Mouse (Mus musculus): ENCODE measurements around the gene Wdr72. TPM values are rescaled to one million over a fixed set of nuclear protein-coding genes. Genes with fewer than 3 reads are reported as not detected.

Wdr72 gene
- polyA plus RNA-seq, 1 experiment, result 0.09 TPM

DNA sequence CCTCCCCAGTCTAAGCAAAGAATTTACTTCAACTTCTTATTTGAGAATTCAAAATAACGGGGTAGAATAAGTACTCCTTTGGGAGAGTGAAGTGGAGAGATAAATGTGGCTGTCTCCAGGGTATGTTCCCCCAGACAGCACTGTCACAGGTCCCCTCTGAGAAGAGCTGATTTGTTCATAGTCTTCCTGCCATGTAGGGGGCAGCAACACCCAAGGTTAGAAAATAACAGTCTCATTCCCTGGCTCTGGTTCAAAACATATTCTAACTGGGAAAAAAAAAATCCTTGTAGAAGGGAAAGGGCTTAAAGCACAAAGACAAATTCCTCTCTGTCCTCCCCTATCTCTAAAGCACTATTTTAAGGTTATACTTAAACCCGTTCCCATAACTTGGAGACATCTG, 176.1 kb downstream of the Wdr72 start:
- Histone ChIP-seq H3K4me3 (ENCODE audit: control insufficient read depth, low read depth, low read length) (no peak overlapping the region), H3K4me1 (ENCODE audit: control insufficient read depth, insufficient read depth, low read length) (no peaks in the 10 kb centered on the region), H3K36me3 (ENCODE audit: control insufficient read depth, insufficient read depth, low read length) (no peaks in the 10 kb centered on the region), H3K27ac (ENCODE audit: control insufficient read depth, insufficient read depth, low read depth, low read length) (no peak overlapping the region), H3K27me3 (ENCODE audit: control insufficient read depth, insufficient read depth, low read length) (no peaks in the 10 kb centered on the region)
- TF ChIP-seq POLR2A (IDR thresholded peaks at IDR 0.05; ENCODE audit: control insufficient read depth, low read depth, low read length) (no peak), CTCF (IDR thresholded peaks at IDR 0.05; ENCODE audit: control insufficient read depth, insufficient read depth, insufficient replicate concordance, low read depth, low read length) (no peak)

GRCm38 (mm10) chr9:74294479-74294878, 184.3 kb downstream of the Wdr72 start:
- TF ChIP-seq CTCF (IDR thresholded peaks at IDR 0.05; ENCODE audit: control insufficient read depth, insufficient read depth, insufficient replicate concordance, low read depth, low read length) (no peak), POLR2A (IDR thresholded peaks at IDR 0.05; ENCODE audit: control insufficient read depth, low read depth, low read length) (no peak)
- Histone ChIP-seq H3K4me3 (ENCODE audit: control insufficient read depth, low read depth, low read length) (no peak overlapping the region), H3K36me3 (ENCODE audit: control insufficient read depth, insufficient read depth, low read length) (no peaks in the 10 kb centered on the region), H3K4me1 (ENCODE audit: control insufficient read depth, insufficient read depth, low read length) (no peaks in the 10 kb centered on the region), H3K27me3 (ENCODE audit: control insufficient read depth, insufficient read depth, low read length) (no peaks in the 10 kb centered on the region), H3K27ac (ENCODE audit: control insufficient read depth, insufficient read depth, low read depth, low read length) (no peak overlapping the region)

GRCm38 (mm10) chr9:74318771-74319170, 208.6 kb downstream of the Wdr72 start:
- H3K27me3 ChIP-seq (ENCODE audit: control insufficient read depth, insufficient read depth, low read length), result no peaks in the 10 kb centered on the region
- TF ChIP-seq CTCF (IDR thresholded peaks at IDR 0.05; ENCODE audit: control insufficient read depth, insufficient read depth, insufficient replicate concordance, low read depth, low read length) (no peak), POLR2A (IDR thresholded peaks at IDR 0.05; ENCODE audit: control insufficient read depth, low read depth, low read length) (no peak)
- no peaks in the 10 kb centered on the region for H3K4me1 ChIP-seq (ENCODE audit: control insufficient read depth, insufficient read depth, low read length)
- no peak overlapping the region for H3K27ac ChIP-seq (ENCODE audit: control insufficient read depth, insufficient read depth, low read depth, low read length)
- H3K36me3 ChIP-seq (ENCODE audit: control insufficient read depth, insufficient read depth, low read length), result no peaks in the 10 kb centered on the region
- no peak overlapping the region for H3K4me3 ChIP-seq (ENCODE audit: control insufficient read depth, low read depth, low read length)

DNA sequence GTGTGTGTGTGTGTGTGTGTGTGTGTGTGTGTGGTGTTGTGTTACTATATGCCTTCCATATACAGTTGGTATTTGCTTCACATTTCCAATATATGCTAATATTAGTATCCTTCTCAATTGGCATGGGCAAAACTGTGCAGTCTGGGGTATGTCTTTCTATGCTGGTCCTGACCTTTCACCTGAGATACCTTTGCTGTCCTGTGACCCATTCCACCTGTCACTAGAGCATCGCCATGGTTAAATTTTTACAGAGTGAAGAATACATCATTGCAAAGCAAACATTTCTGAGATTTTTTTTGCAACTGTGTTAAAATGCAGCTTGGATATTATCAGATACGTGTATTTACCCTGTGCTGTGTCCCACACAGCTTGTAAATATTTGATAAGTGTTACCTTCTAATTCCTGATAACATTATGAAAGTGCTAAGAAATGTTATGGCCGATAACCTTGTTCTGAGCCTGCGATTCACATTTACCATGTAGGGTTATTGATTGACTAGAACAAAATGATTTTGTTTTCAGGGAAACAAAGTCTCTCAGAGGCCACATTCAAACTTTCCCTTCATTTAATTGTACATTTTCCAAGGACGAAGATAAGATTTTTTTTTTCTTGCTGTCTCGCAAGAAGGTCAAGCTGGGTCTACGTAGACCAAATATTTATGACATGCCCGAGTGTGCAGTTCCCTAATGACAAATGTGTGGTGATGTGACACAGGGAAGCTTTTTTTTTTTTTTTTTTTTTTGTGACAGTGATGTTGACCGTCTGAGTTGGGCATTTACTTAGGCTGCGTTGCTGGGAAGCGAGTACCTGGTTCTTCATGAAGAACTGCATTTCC, 214.2 kb downstream of the Wdr72 start:
- Histone ChIP-seq H3K4me1 (ENCODE audit: control insufficient read depth, insufficient read depth, low read length) (no peaks in the 10 kb centered on the region), H3K36me3 (ENCODE audit: control insufficient read depth, insufficient read depth, low read length) (no peaks in the 10 kb centered on the region), H3K27ac (ENCODE audit: control insufficient read depth, insufficient read depth, low read depth, low read length) (no peak overlapping the region), H3K4me3 (ENCODE audit: control insufficient read depth, low read depth, low read length) (no peak overlapping the region), H3K27me3 (ENCODE audit: control insufficient read depth, insufficient read depth, low read length) (no peaks in the 10 kb centered on the region)
- TF ChIP-seq CTCF (IDR thresholded peaks at IDR 0.05; ENCODE audit: control insufficient read depth, insufficient read depth, insufficient replicate concordance, low read depth, low read length), result no peak
- TF ChIP-seq POLR2A (IDR thresholded peaks at IDR 0.05; ENCODE audit: control insufficient read depth, low read depth, low read length), result no peak

DNA sequence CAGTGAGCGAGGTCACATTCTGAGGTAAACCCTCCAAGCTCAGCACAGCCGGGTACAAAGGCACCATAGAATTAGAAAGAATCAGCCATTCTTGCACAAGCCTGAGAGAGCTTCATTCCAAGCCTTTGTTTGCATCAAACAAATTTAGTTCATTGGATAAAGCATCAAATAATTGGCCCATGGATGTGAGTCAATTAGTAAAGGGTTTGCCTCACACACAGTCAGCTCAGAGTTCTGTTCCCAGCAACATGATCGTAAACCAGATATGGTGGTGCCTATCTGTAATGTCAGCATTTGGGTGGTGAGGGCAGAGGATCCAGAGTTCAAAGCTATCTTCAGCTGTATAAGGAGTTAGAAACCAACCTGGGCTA, 214.8 kb downstream of the Wdr72 start:
- H3K4me1 ChIP-seq (ENCODE audit: control insufficient read depth, insufficient read depth, low read length), result no peaks in the 10 kb centered on the region
- TF ChIP-seq CTCF (IDR thresholded peaks at IDR 0.05; ENCODE audit: control insufficient read depth, insufficient read depth, insufficient replicate concordance, low read depth, low read length) (no peak), POLR2A (IDR thresholded peaks at IDR 0.05; ENCODE audit: control insufficient read depth, low read depth, low read length) (no peak)
- no peaks in the 10 kb centered on the region for H3K36me3 ChIP-seq (ENCODE audit: control insufficient read depth, insufficient read depth, low read length)
- H3K27me3 ChIP-seq (ENCODE audit: control insufficient read depth, insufficient read depth, low read length), result no peaks in the 10 kb centered on the region
- H3K27ac ChIP-seq (ENCODE audit: control insufficient read depth, insufficient read depth, low read depth, low read length), result no peak overlapping the region
- H3K4me3 ChIP-seq (ENCODE audit: control insufficient read depth, low read depth, low read length), result no peak overlapping the region

- Histone ChIP-seq H3K27me3 (ENCODE audit: control insufficient read depth, insufficient read depth, low read length) (no peaks in the 10 kb centered on the region), H3K36me3 (ENCODE audit: control insufficient read depth, insufficient read depth, low read length) (no peaks in the 10 kb centered on the region), H3K27ac (ENCODE audit: control insufficient read depth, insufficient read depth, low read depth, low read length) (no peak overlapping the region), H3K4me3 (ENCODE audit: control insufficient read depth, low read depth, low read length) (no peak overlapping the region), H3K4me1 (ENCODE audit: control insufficient read depth, insufficient read depth, low read length) (no peaks in the 10 kb centered on the region)
- no peak for TF ChIP-seq POLR2A (IDR thresholded peaks at IDR 0.05; ENCODE audit: control insufficient read depth, low read depth, low read length)
- TF ChIP-seq CTCF (IDR thresholded peaks at IDR 0.05; ENCODE audit: control insufficient read depth, insufficient read depth, insufficient replicate concordance, low read depth, low read length), result no peak
Measured at GRCm38 (mm10) chr9:74325981-74326380, 215.8 kb downstream of the Wdr72 start.

DNA sequence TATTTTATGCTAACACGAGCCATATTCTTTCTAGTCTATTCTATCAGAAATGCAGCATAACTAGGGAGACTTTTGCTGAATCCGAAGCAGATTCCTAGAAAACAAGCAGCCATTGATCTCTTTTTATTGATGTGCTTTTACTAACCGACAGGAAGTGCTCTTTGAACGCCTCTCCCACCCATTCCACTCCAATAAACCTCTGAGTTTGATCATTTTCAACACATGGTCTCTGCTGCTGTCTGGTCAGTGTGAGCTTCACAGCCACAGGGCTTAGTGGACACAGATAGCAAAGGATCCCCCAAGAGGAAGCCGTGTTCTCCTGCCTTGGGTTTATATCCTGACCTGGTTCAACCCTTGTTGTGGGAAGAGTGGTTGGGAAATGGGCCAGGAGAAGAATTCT, 218.7 kb downstream of the Wdr72 start:
- Histone ChIP-seq H3K27me3 (ENCODE audit: control insufficient read depth, insufficient read depth, low read length) (no peaks in the 10 kb centered on the region), H3K4me3 (ENCODE audit: control insufficient read depth, low read depth, low read length) (no peak overlapping the region), H3K4me1 (ENCODE audit: control insufficient read depth, insufficient read depth, low read length) (no peaks in the 10 kb centered on the region), H3K27ac (ENCODE audit: control insufficient read depth, insufficient read depth, low read depth, low read length) (no peak overlapping the region), H3K36me3 (ENCODE audit: control insufficient read depth, insufficient read depth, low read length) (no peaks in the 10 kb centered on the region)
- TF ChIP-seq CTCF (IDR thresholded peaks at IDR 0.05; ENCODE audit: control insufficient read depth, insufficient read depth, insufficient replicate concordance, low read depth, low read length) (no peak), POLR2A (IDR thresholded peaks at IDR 0.05; ENCODE audit: control insufficient read depth, low read depth, low read length) (no peak)

Data from testis, adult 2 months (tissue).